Mouse (Mus musculus) G1E (cell line): ENCODE measurements around the gene Psmg1. TPM values are rescaled to one million over a fixed set of nuclear protein-coding genes. Genes with fewer than 3 reads are reported as not detected.

Source experiments
- ATAC-seq: 2 replicates; pipeline ENCODE4 v1.8.0; 2016; ENCODE audit warnings: mild to moderate bottlenecking; ENCODE audit not compliant: insufficient number of reproducible peaks, poor library complexity, low FRiP score, severe bottlenecking; ENCODE audit errors: extremely low read depth
- DNase-seq: peaks from one replicate; pipeline ENCODE4 v3.0.0; 2012; ENCODE audit warnings: low spot score
- H3K27me3 ChIP-seq: 2 replicates; pipeline ENCODE4 v1.6.1; 2012; ENCODE audit warnings: mild to moderate bottlenecking, low read length, inconsistent platforms; ENCODE audit not compliant: insufficient read depth
- H3K36me3 ChIP-seq: replicated peaks from 2 replicates; pipeline ENCODE3; 2012; ENCODE audit warnings: mild to moderate bottlenecking, inconsistent platforms
- H3K4me1 ChIP-seq: 2 replicates; pipeline ENCODE4 v1.6.1; 2012; ENCODE audit warnings: low read depth, low read length, inconsistent platforms, mixed read lengths; ENCODE audit not compliant: insufficient read depth
- H3K4me3 ChIP-seq: 2 replicates; pipeline ENCODE4 v1.5.1; 2012; ENCODE audit warnings: low read depth, mild to moderate bottlenecking, inconsistent platforms, low read length, moderate library complexity, mixed read lengths
- H3K9me3 ChIP-seq: replicated peaks from 2 replicates; pipeline ENCODE4 v1.6.1; 2012; ENCODE audit warnings: inconsistent platforms
- CTCF ChIP-seq: IDR thresholded peaks from 2 replicates; pipeline ENCODE4 v1.5.1; 2012; ENCODE audit warnings: low read depth, low read length, inconsistent platforms, mixed read lengths
- GATA1 ChIP-seq: IDR thresholded peaks from 2 replicates; pipeline ENCODE4 v1.6.1; 2012; ENCODE audit warnings: borderline replicate concordance, low read length, inconsistent platforms, mixed read lengths
- GATA2 ChIP-seq: IDR thresholded peaks from 2 replicates; pipeline ENCODE4 v1.6.1; 2012; ENCODE audit warnings: low read depth, low read length, inconsistent platforms, borderline replicate concordance
- POLR2AphosphoS5 ChIP-seq: IDR thresholded peaks from 2 replicates; pipeline ENCODE4 v1.6.1; 2012; ENCODE audit warnings: low read depth, low read length, inconsistent platforms; ENCODE audit not compliant: insufficient replicate concordance
- TAL1 ChIP-seq: conservative IDR thresholded peaks from 2 replicates; pipeline ENCODE4 v1.6.1; 2012; ENCODE audit warnings: low read depth, low read length, inconsistent platforms, mixed read lengths
- polyA plus RNA-seq: library from polyadenylated mRNA; stranded (reverse); fragments of >175 nt; gene quantifications from 2 replicates; pipeline ENCODE4 v1.2.3, GENCODE M21; 2012
- total RNA-seq, 2 experiments: library from RNA; stranded (forward) in 1 of 2; stranded (reverse) in 1 of 2; fragments of 200-1000 nt in 1 of 2; fragments of >200 nt in 1 of 2; fragmentation: Nextera tagmentation in 1 of 2; gene quantifications; 2 replicates each; pipeline ENCODE4 v1.2.3; 2014 to 2017

The Psmg1 gene
- total and polyA plus RNA-seq, 3 experiments, result 29.9 to 89.8 (median 70.4) TPM

- Histone ChIP-seq H3K27me3 (peaks cover 5% of the 10 kb centered on the region; the same call in 1 of the 2 replicates), H3K36me3 (no peaks in the 10 kb centered on the region), H3K9me3 (peaks cover 3% of the 10 kb centered on the region), H3K4me3 (no peak overlapping the region), H3K4me1 (peaks cover 4% of the 10 kb centered on the region; the same call in 1 of the 2 replicates)
- DNase-seq (no peak), ATAC-seq (no peak)
- TF ChIP-seq GATA1 (no peak), POLR2AphosphoS5 (no peak), GATA2 (no peak), CTCF (no peak), TAL1 (no peak)
Observed at GRCm38 (mm10) chr16:95932860-95933259, 57.9 kb downstream of the Psmg1 start.

DNA sequence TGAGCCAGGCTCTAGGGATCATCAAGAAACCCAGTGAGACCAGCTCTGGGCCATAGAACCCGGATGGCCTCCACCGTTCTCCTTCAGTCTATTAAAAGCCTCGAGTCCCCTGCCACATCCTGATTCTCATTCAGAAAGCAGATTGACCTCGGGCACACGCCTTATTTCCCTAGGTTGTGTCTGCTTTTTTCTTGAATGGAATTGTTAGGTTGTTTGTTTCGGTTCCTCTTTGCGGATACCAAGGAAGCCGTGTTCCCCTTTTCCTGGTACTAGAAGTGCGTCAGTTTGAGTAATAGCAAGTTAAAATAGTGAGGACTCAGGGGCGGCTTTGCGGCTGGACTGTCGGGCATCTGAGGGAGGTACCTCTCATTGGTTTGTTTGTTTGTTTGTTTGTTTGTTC, 59.3 kb downstream of the Psmg1 start:
- H3K4me1 ChIP-seq, result peaks cover 4% of the 10 kb centered on the region; the same call in 1 of the 2 replicates
- no peaks in the 10 kb centered on the region for H3K36me3 ChIP-seq
- ATAC-seq (no peak), DNase-seq (no peak)
- no peak for TF ChIP-seq TAL1
- no peak for TF ChIP-seq POLR2AphosphoS5
- TF ChIP-seq CTCF, result no peak
- no peak for TF ChIP-seq GATA1
- no peak for TF ChIP-seq GATA2
- H3K9me3 ChIP-seq, result no peaks in the 10 kb centered on the region
- H3K27me3 ChIP-seq, result 0 out of 2 replicates have a peak, but pooled peaks cover under 1% of the 10 kb centered on the region
- H3K4me3 ChIP-seq, result no peak overlapping the region

Other genes with a start within 250 kb of the Psmg1 start
- 64.9 and 70.2 TPM in 2 replicates for gene Brwd1, start 91.6 kb upstream of the Psmg1 start, total RNA-seq (2014; fragmentation: Nextera tagmentation)
- gene Brwd1, start 91.6 kb upstream of the Psmg1 start, total RNA-seq (2017), result 67.3 and 68.7 TPM in 2 replicates
- gene Brwd1, start 91.6 kb upstream of the Psmg1 start, polyA plus RNA-seq, result 9.0 and 13.2 TPM in 2 replicates
- 156 and 238 TPM in 2 replicates for gene Hmgn1, start 136.8 kb upstream of the Psmg1 start, total RNA-seq (2014; fragmentation: Nextera tagmentation)
- 182 and 273 TPM in 2 replicates for gene Hmgn1, start 136.8 kb upstream of the Psmg1 start, total RNA-seq (2017)
- 184 and 230 TPM in 2 replicates for gene Hmgn1, start 136.8 kb upstream of the Psmg1 start, polyA plus RNA-seq
- 14.4 and 19.9 TPM in 2 replicates for gene Wrb, start 154.4 kb upstream of the Psmg1 start, total RNA-seq (2014; fragmentation: Nextera tagmentation)
- 18.4 and 25.5 TPM in 2 replicates for gene Wrb, start 154.4 kb upstream of the Psmg1 start, total RNA-seq (2017)
- gene Wrb, start 154.4 kb upstream of the Psmg1 start, polyA plus RNA-seq, result 3.1 and 4.5 TPM in 2 replicates
- gene Lca5l, start 201.3 kb upstream of the Psmg1 start, total RNA-seq (2014; fragmentation: Nextera tagmentation), result 0.53 and 0.60 TPM in 2 replicates
- 0.12 and 0.16 TPM in 2 replicates for gene Lca5l, start 201.3 kb upstream of the Psmg1 start, total RNA-seq (2017)
- gene Lca5l, start 201.3 kb upstream of the Psmg1 start, polyA plus RNA-seq, result not detected in 2 replicates
- not detected in 2 replicates for gene Sh3bgr, start 209.5 kb upstream of the Psmg1 start, total RNA-seq (2014; fragmentation: Nextera tagmentation)
- gene Sh3bgr, start 209.5 kb upstream of the Psmg1 start, total RNA-seq (2017), result 0.52 TPM in 1 of 2 replicates, not detected in the other
- gene Sh3bgr, start 209.5 kb upstream of the Psmg1 start, polyA plus RNA-seq, result not detected in 2 replicates
- not detected in 2 replicates for gene B3galt5, start 244.8 kb upstream of the Psmg1 start, total RNA-seq (2014; fragmentation: Nextera tagmentation)
- gene B3galt5, start 244.8 kb upstream of the Psmg1 start, total RNA-seq (2017), result 0.12 and 0.16 TPM in 2 replicates
- not detected in 2 replicates for gene B3galt5, start 244.8 kb upstream of the Psmg1 start, polyA plus RNA-seq